Mouse (Mus musculus) limb, embryonic 14.5 days (tissue): Measurements from ENCODE around the gene Trim5. TPM values are rescaled to one million over a fixed set of nuclear protein-coding genes. Genes with fewer than 3 reads are reported as not detected.

Source experiments
- ATAC-seq: fragments of 200-750 bp; cut with Nextera tagmentation; 2 replicates; pipeline ENCODE4 v1.8.0; 2017; ENCODE audit warnings: low read depth, moderate number of reproducible peaks, moderate TSS enrichment; ENCODE audit not compliant: low FRiP score
- DNase-seq: peaks from one replicate; pipeline ENCODE4 v3.0.0-alpha.2; 2015; ENCODE audit warnings: low spot score
- H3K27ac ChIP-seq: fragments of 300-500 bp; sonication (generic); replicated peaks from 2 replicates; pipeline ENCODE4 v1.5.1; 2014; ENCODE audit warnings: low read depth, mild to moderate bottlenecking, low read length, moderate library complexity, mixed read lengths
- H3K27me3 ChIP-seq: fragments of 300-500 bp; sonication (generic); 2 replicates; pipeline ENCODE4 v1.6.1; 2014; ENCODE audit warnings: low read length, mixed read lengths; ENCODE audit not compliant: control insufficient read depth, insufficient read depth
- H3K36me3 ChIP-seq: fragments of 300-500 bp; sonication (generic); 2 replicates; pipeline ENCODE4 v1.6.1; 2014; ENCODE audit warnings: mild to moderate bottlenecking, low read length, moderate library complexity, mixed read lengths; ENCODE audit not compliant: control insufficient read depth, insufficient read depth
- H3K4me1 ChIP-seq: fragments of 300-500 bp; sonication (generic); 2 replicates; pipeline ENCODE4 v1.6.1; 2014; ENCODE audit warnings: antibody characterized with exemption, low read length, mixed read lengths; ENCODE audit not compliant: control insufficient read depth, insufficient read depth
- H3K4me2 ChIP-seq: fragments of 300-500 bp; sonication (generic); replicated peaks from 2 replicates; pipeline ENCODE4 v1.6.1; 2014; ENCODE audit warnings: low read depth, mild to moderate bottlenecking, low read length, moderate library complexity; ENCODE audit not compliant: severe bottlenecking
- H3K4me3 ChIP-seq: fragments of 300-500 bp; sonication (generic); replicated peaks from 2 replicates; pipeline ENCODE4 v1.5.1; 2014; ENCODE audit warnings: low read length
- H3K9ac ChIP-seq: fragments of 300-500 bp; sonication (generic); 2 replicates; pipeline ENCODE4 v1.6.1; 2014; ENCODE audit warnings: mild to moderate bottlenecking, low read depth, low read length, moderate library complexity; ENCODE audit not compliant: severe bottlenecking
- H3K9me3 ChIP-seq: fragments of 300-500 bp; sonication (generic); 2 replicates; pipeline ENCODE4 v1.6.1; 2016; ENCODE audit warnings: low read length; ENCODE audit not compliant: control insufficient read depth
- POLR2A ChIP-seq: fragments of 200-500 bp; IDR thresholded peaks from 2 replicates; pipeline ENCODE4 v1.8.0; 2012; ENCODE audit warnings: inconsistent platforms, mild to moderate bottlenecking, moderate library complexity, borderline replicate concordance; ENCODE audit not compliant: insufficient read depth, insufficient read length; ENCODE audit errors: extremely low read depth
- WGBS: fragments of 180-500 bp; shearing (Covaris S2); extraction: QIAGEN DNeasy Blood & Tissue Kit; methylation state at CpG from one replicate; pipeline ENCODE4 v1.1.7; 2014; 5-methylcytosine and 5-hydroxymethylcytosine counted together
- polyA plus RNA-seq, 2 experiments: library from polyadenylated mRNA; depleted of rRNA in 1 of 2; stranded (reverse) in 1 of 2; unstranded in 1 of 2; fragments of >200 nt; fragmentation: Nextera tagmentation in 1 of 2; extraction: Ambion mirVana in 1 of 2; gene quantifications; 2 replicates each; pipeline versions ENCODE4 v1.2.1 to v1.2.3; 2012 to 2014

The Trim5 gene
- polyA plus RNA-seq, 2 experiments = 0.10 to 0.29 TPM

- no peak overlapping the region for H3K4me3 ChIP-seq
- H3K27ac ChIP-seq = no peak overlapping the region
- H3K27me3 ChIP-seq = no peaks in the 10 kb centered on the region
- H3K36me3 ChIP-seq = no peaks in the 10 kb centered on the region
- WGBS = 78% methylated on average over 2 of the region's 2 CpGs
- TF ChIP-seq POLR2A = no peak
- no peak overlapping the region for H3K9ac ChIP-seq
- no peaks in the 10 kb centered on the region for H3K4me1 ChIP-seq
- no peak for DNase-seq
- no peak overlapping the region for H3K4me2 ChIP-seq
- ATAC-seq = no peak
- H3K9me3 ChIP-seq = no peaks in the 10 kb centered on the region
Measured at GRCm38 (mm10) chr7:104217881-104218280, 70.0 kb downstream of the Trim5 start.

- DNase-seq (no peak), ATAC-seq (no peak)
- Histone ChIP-seq H3K36me3 (no peaks in the 10 kb centered on the region), H3K4me3 (no peak overlapping the region), H3K27me3 (no peaks in the 10 kb centered on the region), H3K9me3 (no peaks in the 10 kb centered on the region), H3K27ac (no peak overlapping the region), H3K4me1 (no peaks in the 10 kb centered on the region), H3K9ac (no peak overlapping the region), H3K4me2 (no peak overlapping the region)
- TF ChIP-seq POLR2A = no peak
- 67% methylated on average over 1 of the region's 1 CpGs for WGBS
Measured at GRCm38 (mm10) chr7:104216011-104216535, 71.8 kb downstream of the Trim5 start.

Other genes starting within 250 kb of the Trim5 start
- gene Olfr642, start 235.4 kb downstream of the Trim5 start, polyA plus RNA-seq (2012; rRNA removed) = not detected in 2 replicates
- gene Olfr642, start 235.4 kb downstream of the Trim5 start, polyA plus RNA-seq (2014; fragmentation: Nextera tagmentation; extraction: Ambion mirVana) = not detected in 2 replicates
- 0.03 TPM in 1 of 2 replicates, not detected in the other for gene 4930516K23Rik, start 226.6 kb downstream of the Trim5 start, polyA plus RNA-seq (2012; rRNA removed)
- not detected in 2 replicates for gene 4930516K23Rik, start 226.6 kb downstream of the Trim5 start, polyA plus RNA-seq (2014; fragmentation: Nextera tagmentation; extraction: Ambion mirVana)
- 0.10 TPM in 1 of 2 replicates, not detected in the other for gene Olfr644, start 216.2 kb downstream of the Trim5 start, polyA plus RNA-seq (2012; rRNA removed)
- gene Olfr644, start 216.2 kb downstream of the Trim5 start, polyA plus RNA-seq (2014; fragmentation: Nextera tagmentation; extraction: Ambion mirVana) = not detected in 2 replicates
- not detected in 2 replicates for gene Olfr645, start 202.6 kb downstream of the Trim5 start, polyA plus RNA-seq (2012; rRNA removed)
- gene Olfr645, start 202.6 kb downstream of the Trim5 start, polyA plus RNA-seq (2014; fragmentation: Nextera tagmentation; extraction: Ambion mirVana) = not detected in 2 replicates
- not detected in 2 replicates for gene Olfr646, start 183.2 kb downstream of the Trim5 start, polyA plus RNA-seq (2012; rRNA removed)
- not detected in 2 replicates for gene Olfr646, start 183.2 kb downstream of the Trim5 start, polyA plus RNA-seq (2014; fragmentation: Nextera tagmentation; extraction: Ambion mirVana)
- not detected in 2 replicates for gene Ubqln5, start 158.3 kb downstream of the Trim5 start, polyA plus RNA-seq (2012; rRNA removed)
- gene Ubqln5, start 158.3 kb downstream of the Trim5 start, polyA plus RNA-seq (2014; fragmentation: Nextera tagmentation; extraction: Ambion mirVana) = not detected in 2 replicates
- not detected in 2 replicates for gene Olfr643, start 150.7 kb downstream of the Trim5 start, polyA plus RNA-seq (2012; rRNA removed)
- gene Olfr643, start 150.7 kb downstream of the Trim5 start, polyA plus RNA-seq (2014; fragmentation: Nextera tagmentation; extraction: Ambion mirVana) = not detected in 2 replicates
- not detected in 2 replicates for gene Ubqln3, start 144.8 kb downstream of the Trim5 start, polyA plus RNA-seq (2012; rRNA removed)
- gene Ubqln3, start 144.8 kb downstream of the Trim5 start, polyA plus RNA-seq (2014; fragmentation: Nextera tagmentation; extraction: Ambion mirVana) = not detected in 2 replicates
- not detected in 2 replicates for gene Ubqlnl, start 137.5 kb downstream of the Trim5 start, polyA plus RNA-seq (2012; rRNA removed)
- not detected in 2 replicates for gene Ubqlnl, start 137.5 kb downstream of the Trim5 start, polyA plus RNA-seq (2014; fragmentation: Nextera tagmentation; extraction: Ambion mirVana)
- not detected in 2 replicates for gene Olfm5, start 123.3 kb downstream of the Trim5 start, polyA plus RNA-seq (2012; rRNA removed)
- not detected in 2 replicates for gene Olfm5, start 123.3 kb downstream of the Trim5 start, polyA plus RNA-seq (2014; fragmentation: Nextera tagmentation; extraction: Ambion mirVana)
- gene Olfr648, start 104.7 kb downstream of the Trim5 start, polyA plus RNA-seq (2012; rRNA removed) = 0.05 and 0.08 TPM in 2 replicates
- 0.21 and 0.35 TPM in 2 replicates for gene Olfr648, start 104.7 kb downstream of the Trim5 start, polyA plus RNA-seq (2014; fragmentation: Nextera tagmentation; extraction: Ambion mirVana)
- gene Olfr649, start 92.1 kb downstream of the Trim5 start, polyA plus RNA-seq (2012; rRNA removed) = not detected in 2 replicates
- not detected in 2 replicates for gene Olfr649, start 92.1 kb downstream of the Trim5 start, polyA plus RNA-seq (2014; fragmentation: Nextera tagmentation; extraction: Ambion mirVana)
- 1.1 and 1.4 TPM in 2 replicates for gene Trim6, start 69.3 kb downstream of the Trim5 start, polyA plus RNA-seq (2012; rRNA removed)
- gene Trim6, start 69.3 kb downstream of the Trim5 start, polyA plus RNA-seq (2014; fragmentation: Nextera tagmentation; extraction: Ambion mirVana) = 0.28 and 0.43 TPM in 2 replicates
- 3.4 and 3.5 TPM in 2 replicates for gene Trim34a, start 43.6 kb downstream of the Trim5 start, polyA plus RNA-seq (2012; rRNA removed)
- 1.6 and 1.9 TPM in 2 replicates for gene Trim34a, start 43.6 kb downstream of the Trim5 start, polyA plus RNA-seq (2014; fragmentation: Nextera tagmentation; extraction: Ambion mirVana)
- 6.5 and 9.1 TPM in 2 replicates for gene Trim12a, start 27.4 kb upstream of the Trim5 start, polyA plus RNA-seq (2012; rRNA removed)
- 5.7 and 6.0 TPM in 2 replicates for gene Trim12a, start 27.4 kb upstream of the Trim5 start, polyA plus RNA-seq (2014; fragmentation: Nextera tagmentation; extraction: Ambion mirVana)
- gene Trim34b, start 41.4 kb upstream of the Trim5 start, polyA plus RNA-seq (2012; rRNA removed) = 0.04 and 0.11 TPM in 2 replicates
- 0.33 TPM in 1 of 2 replicates, not detected in the other for gene Trim34b, start 41.4 kb upstream of the Trim5 start, polyA plus RNA-seq (2014; fragmentation: Nextera tagmentation; extraction: Ambion mirVana)
- 3.6 and 4.4 TPM in 2 replicates for gene Trim12c, start 65.3 kb upstream of the Trim5 start, polyA plus RNA-seq (2012; rRNA removed)
- 1.7 TPM in 2 replicates for gene Trim12c, start 65.3 kb upstream of the Trim5 start, polyA plus RNA-seq (2014; fragmentation: Nextera tagmentation; extraction: Ambion mirVana)
- gene Trim30b, start 81.8 kb upstream of the Trim5 start, polyA plus RNA-seq (2012; rRNA removed) = 0.04 and 0.06 TPM in 2 replicates
- 0.07 TPM in 1 of 2 replicates, not detected in the other for gene Trim30b, start 81.8 kb upstream of the Trim5 start, polyA plus RNA-seq (2014; fragmentation: Nextera tagmentation; extraction: Ambion mirVana)
- 0.24 TPM in 1 of 2 replicates, not detected in the other for gene Trim30c, start 112.7 kb upstream of the Trim5 start, polyA plus RNA-seq (2012; rRNA removed)
- 0.14 and 0.30 TPM in 2 replicates for gene Trim30c, start 112.7 kb upstream of the Trim5 start, polyA plus RNA-seq (2014; fragmentation: Nextera tagmentation; extraction: Ambion mirVana)
- 1.2 and 1.4 TPM in 2 replicates for gene Trim30a, start 177.1 kb upstream of the Trim5 start, polyA plus RNA-seq (2012; rRNA removed)
- gene Trim30a, start 177.1 kb upstream of the Trim5 start, polyA plus RNA-seq (2014; fragmentation: Nextera tagmentation; extraction: Ambion mirVana) = 1.3 and 1.9 TPM in 2 replicates
- 0.36 and 0.40 TPM in 2 replicates for gene Trim30d, start 219.8 kb upstream of the Trim5 start, polyA plus RNA-seq (2012; rRNA removed)
- 0.36 and 0.50 TPM in 2 replicates for gene Trim30d, start 219.8 kb upstream of the Trim5 start, polyA plus RNA-seq (2014; fragmentation: Nextera tagmentation; extraction: Ambion mirVana)